Mouse (Mus musculus) forebrain, embryonic 16.5 days (tissue): ENCODE results near the gene Olfr305. TPM values are rescaled to one million over a fixed set of nuclear protein-coding genes. Genes with fewer than 3 reads are reported as not detected.

Source experiments
- ATAC-seq: fragments of 200-750 bp; cut with Nextera tagmentation; 2 replicates; pipeline ENCODE4 v1.8.0; 2017; ENCODE audit warnings: mild to moderate bottlenecking, moderate library complexity
- H3K27ac ChIP-seq: fragments of 300-500 bp; sonication (generic); 2 replicates; pipeline ENCODE4 v1.5.1; 2014; ENCODE audit warnings: low read length, control low read depth
- H3K27me3 ChIP-seq: fragments of 300-500 bp; sonication (generic); replicated peaks from 2 replicates; pipeline ENCODE4 v1.6.1; 2014; ENCODE audit warnings: low read length; ENCODE audit not compliant: control insufficient read depth, insufficient read depth
- H3K36me3 ChIP-seq: fragments of 300-500 bp; sonication (generic); 2 replicates; pipeline ENCODE4 v1.6.1; 2014; ENCODE audit not compliant: control insufficient read depth, insufficient read depth
- H3K4me1 ChIP-seq: fragments of 300-500 bp; sonication (generic); replicated peaks from 2 replicates; pipeline ENCODE4 v1.6.1; 2014; ENCODE audit warnings: low read length; ENCODE audit not compliant: control insufficient read depth, insufficient read depth
- H3K4me2 ChIP-seq: fragments of 300-500 bp; sonication (generic); 2 replicates; pipeline ENCODE4 v1.6.1; 2014; ENCODE audit warnings: mild to moderate bottlenecking, low read length, control low read depth
- H3K4me3 ChIP-seq: fragments of 300-500 bp; sonication (generic); replicated peaks from 2 replicates; pipeline ENCODE4 v1.5.1; 2014; ENCODE audit warnings: mild to moderate bottlenecking, low read length, control low read depth
- H3K9ac ChIP-seq: fragments of 300-500 bp; sonication (generic); replicated peaks from 2 replicates; pipeline ENCODE4 v1.6.1; 2014; ENCODE audit warnings: low read depth, low read length, control low read depth
- H3K9me3 ChIP-seq: fragments of 300-500 bp; sonication (generic); 2 replicates; pipeline ENCODE4 v1.6.1; 2016; ENCODE audit warnings: low read length; ENCODE audit not compliant: control insufficient read depth
- WGBS: fragments of 180-500 bp; shearing (Covaris S2); extraction: QIAGEN DNeasy Blood & Tissue Kit; methylation state at CpG from one replicate; pipeline ENCODE4 v1.1.7; 2014; 5-methylcytosine and 5-hydroxymethylcytosine counted together
- polyA plus RNA-seq: library from polyadenylated mRNA; unstranded; fragments of >200 nt; fragmentation: Nextera tagmentation; extraction: Ambion mirVana; gene quantifications from 2 replicates; pipeline ENCODE4 v1.2.1, GENCODE M21; 2015

Gene Olfr305
- polyA plus RNA-seq, 1 experiment from 2014 or later, result not detected

DNA sequence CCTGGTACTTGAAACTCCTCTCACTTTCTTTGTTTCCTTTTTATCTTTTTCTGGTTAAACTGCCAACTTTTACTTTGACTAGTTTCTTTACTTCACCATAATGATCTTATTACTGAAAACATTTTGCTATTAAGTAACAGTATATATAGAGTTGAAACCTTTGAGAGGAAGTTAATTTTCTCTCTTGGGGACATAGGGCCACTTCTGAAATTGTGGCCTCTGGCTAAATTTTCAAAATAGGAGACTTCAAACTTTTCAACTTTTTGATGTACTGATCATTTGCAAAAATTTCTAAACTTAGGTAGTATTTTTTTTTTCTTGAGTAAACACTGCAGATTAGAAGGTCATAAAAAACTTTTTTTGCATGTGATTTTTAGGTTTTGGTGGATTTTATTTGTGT lies 41.2 kb downstream of the Olfr305 start, which contains the start of gene Olfr308:
Gene Olfr308, minus strand, starts transcription at position 101 of the 400 bp plus-strand sequence.
- Histone ChIP-seq H3K27ac (no peak within 1 kb of the TSS), H3K27me3 (no peaks in the 10 kb centered on the region), H3K4me2 (no peak within 1 kb of the TSS), H3K9me3 (no peaks in the 10 kb centered on the region), H3K4me1 (no peaks in the 10 kb centered on the region), H3K36me3 (no peaks in the 10 kb centered on the region), H3K4me3 (no peak within 1 kb of the TSS), H3K9ac (no peak within 1 kb of the TSS)
- no peak for ATAC-seq

DNA sequence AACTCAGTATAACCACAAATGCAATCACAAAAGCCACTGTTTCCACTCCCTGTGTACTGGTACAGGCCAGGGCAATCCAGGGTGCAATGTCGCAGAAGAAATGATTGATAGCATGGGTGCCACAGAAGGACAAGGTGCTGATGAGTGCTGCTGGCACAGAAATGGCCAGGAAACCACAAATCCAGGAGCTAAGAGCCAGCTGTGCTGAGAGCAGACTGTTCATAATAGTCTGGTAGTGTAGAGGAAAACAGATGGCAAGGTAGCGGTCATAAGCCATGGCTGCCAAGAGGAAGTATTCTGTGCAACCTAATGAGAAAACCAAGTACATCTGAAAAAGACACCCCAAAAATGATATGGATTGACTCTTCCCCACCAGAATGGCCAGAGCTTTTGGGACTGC lies 45.4 kb downstream of the Olfr305 start:
- Histone ChIP-seq H3K27me3 (no peaks in the 10 kb centered on the region), H3K27ac (no peak overlapping the region), H3K4me3 (no peak overlapping the region), H3K9ac (no peak overlapping the region), H3K4me1 (no peaks in the 10 kb centered on the region), H3K36me3 (no peaks in the 10 kb centered on the region), H3K4me2 (no peak overlapping the region), H3K9me3 (no peaks in the 10 kb centered on the region)
- 93% methylated on average over 2 of the region's 2 CpGs for WGBS
- no peak for ATAC-seq

DNA sequence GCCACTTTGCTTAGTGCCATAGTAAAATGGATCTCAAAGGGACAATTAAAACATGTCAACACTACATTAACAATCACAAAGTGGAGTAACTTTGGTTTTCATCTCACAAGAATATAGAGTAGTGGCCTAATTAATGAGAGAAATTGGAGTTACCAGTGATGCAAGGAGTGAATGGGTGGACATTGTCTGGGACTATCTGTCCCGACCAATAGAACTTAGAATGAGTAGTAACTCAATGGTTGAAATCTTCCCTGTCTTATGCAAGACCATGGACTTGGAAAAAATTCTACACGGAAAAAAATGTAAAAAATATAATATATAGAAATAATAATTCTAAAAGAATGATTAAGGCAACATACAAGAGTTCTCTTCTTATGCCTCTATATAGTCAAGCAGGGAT lies 53.1 kb downstream of the Olfr305 start, which contains the start of gene Olfr309:
Gene Olfr309, minus strand, starts transcription at position 101 of the 400 bp plus-strand sequence.
- WGBS, result 65% methylated on average over 2 of the region's 2 CpGs
- Histone ChIP-seq H3K9me3 (no peaks in the 10 kb centered on the region), H3K4me2 (no peak within 1 kb of the TSS), H3K36me3 (no peaks in the 10 kb centered on the region), H3K9ac (no peak within 1 kb of the TSS), H3K27me3 (no peaks in the 10 kb centered on the region), H3K4me3 (no peak within 1 kb of the TSS), H3K4me1 (no peaks in the 10 kb centered on the region), H3K27ac (no peak within 1 kb of the TSS)
- ATAC-seq, result no peak

Other genes starting within 250 kb of the Olfr305 start
- not detected in 2 replicates for gene Vmn2r75, start 195.2 kb downstream of the Olfr305 start, polyA plus RNA-seq
- gene Vmn2r76, start 120.6 kb downstream of the Olfr305 start, polyA plus RNA-seq, result not detected in 2 replicates
- not detected in 2 replicates for gene Olfr310, start 89.8 kb downstream of the Olfr305 start, polyA plus RNA-seq
- not detected in 2 replicates for gene Olfr309, start 53.2 kb downstream of the Olfr305 start, polyA plus RNA-seq
- not detected in 2 replicates for gene Olfr308, start 41.3 kb downstream of the Olfr305 start, polyA plus RNA-seq
- not detected in 2 replicates for gene Olfr307, start 29.3 kb downstream of the Olfr305 start, polyA plus RNA-seq
- not detected in 2 replicates for gene Olfr304, start 19.7 kb upstream of the Olfr305 start, polyA plus RNA-seq
- gene Olfr303, start 30.9 kb upstream of the Olfr305 start, polyA plus RNA-seq, result not detected in 2 replicates
- gene Olfr301, start 36.9 kb upstream of the Olfr305 start, polyA plus RNA-seq, result not detected in 2 replicates
- not detected in 2 replicates for gene Olfr299, start 93.0 kb upstream of the Olfr305 start, polyA plus RNA-seq
- gene Olfr298, start 125.6 kb upstream of the Olfr305 start, polyA plus RNA-seq, result not detected in 2 replicates
- gene Olfr297, start 153.0 kb upstream of the Olfr305 start, polyA plus RNA-seq, result not detected in 2 replicates
- gene Olfr295, start 216.9 kb upstream of the Olfr305 start, polyA plus RNA-seq, result not detected in 2 replicates
- gene Olfr294, start 249.7 kb upstream of the Olfr305 start, polyA plus RNA-seq, result not detected in 2 replicates